Mouse (Mus musculus): ENCODE data around the gene Fxyd4.

GRCm38 (mm10) chr6:117963201-117963600 lies 25.7 kb upstream of the Fxyd4 start:
- no peak for TF ChIP-seq CTCF (IDR thresholded peaks at IDR 0.05; ENCODE audit: control insufficient read depth, insufficient read depth, low read length)
- TF ChIP-seq POLR2A (IDR thresholded peaks at IDR 0.05; ENCODE audit: borderline replicate concordance, control insufficient read depth, low read depth, low read length) = no peak
